Mouse (Mus musculus): Measurements from ENCODE around the gene Shisa4.

Shisa4 gene

GRCm38 (mm10) chr1:135366380-135366779 lies 8.7 kb downstream of the Shisa4 start:
- DNase-seq (ENCODE audit: low read depth): no peak

DNA sequence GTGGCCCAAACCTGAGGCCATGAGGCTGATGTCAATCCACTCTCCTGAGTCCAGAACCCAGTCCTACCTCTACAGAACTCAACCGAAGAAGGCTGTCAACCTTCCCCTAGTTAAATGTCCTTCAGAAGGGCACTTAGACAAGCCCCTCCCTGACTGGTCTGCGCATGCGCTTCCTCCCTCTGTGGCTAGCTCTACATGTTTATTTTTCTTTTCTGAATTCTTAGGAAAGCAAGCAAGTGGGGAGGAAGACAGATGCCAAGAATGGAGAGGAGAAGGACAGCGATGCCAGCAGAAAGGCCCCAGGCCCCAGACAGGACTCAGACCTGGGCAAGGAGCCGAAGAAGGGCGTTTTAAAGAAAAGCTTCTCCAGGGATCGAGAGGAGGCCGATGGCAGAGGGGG lies 11.6 kb downstream of the Shisa4 start:
- no peak for DNase-seq (ENCODE audit: low read depth)

- no peak for DNase-seq (ENCODE audit: low read depth)
Observed at GRCm38 (mm10) chr1:135362115-135362514, 12.9 kb downstream of the Shisa4 start.

- DNase-seq (ENCODE audit: low read depth): no peak
Observed at GRCm38 (mm10) chr1:135361491-135361890, 13.5 kb downstream of the Shisa4 start.

DNA sequence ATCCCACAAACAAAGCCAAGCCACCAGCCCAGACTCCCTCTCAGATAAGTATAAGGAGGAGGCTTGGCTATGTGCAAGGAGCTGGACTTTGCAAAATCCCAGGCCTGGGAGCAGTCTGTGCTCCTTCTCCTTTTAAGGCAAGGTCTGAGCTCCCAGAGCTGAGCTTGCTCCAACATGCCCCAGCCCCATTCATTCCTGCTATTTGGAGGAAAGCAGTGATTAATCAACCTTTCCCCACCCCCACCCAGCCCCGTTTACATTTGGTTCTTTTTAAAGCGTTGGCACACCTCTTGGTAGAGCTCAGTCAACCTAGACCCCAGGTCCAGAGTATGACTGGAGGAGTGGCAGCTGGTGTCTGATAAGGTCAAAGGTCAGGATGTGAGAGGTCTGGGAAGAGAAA lies 16.0 kb downstream of the Shisa4 start:
- DNase-seq (ENCODE audit: low read depth): no peak

DNA sequence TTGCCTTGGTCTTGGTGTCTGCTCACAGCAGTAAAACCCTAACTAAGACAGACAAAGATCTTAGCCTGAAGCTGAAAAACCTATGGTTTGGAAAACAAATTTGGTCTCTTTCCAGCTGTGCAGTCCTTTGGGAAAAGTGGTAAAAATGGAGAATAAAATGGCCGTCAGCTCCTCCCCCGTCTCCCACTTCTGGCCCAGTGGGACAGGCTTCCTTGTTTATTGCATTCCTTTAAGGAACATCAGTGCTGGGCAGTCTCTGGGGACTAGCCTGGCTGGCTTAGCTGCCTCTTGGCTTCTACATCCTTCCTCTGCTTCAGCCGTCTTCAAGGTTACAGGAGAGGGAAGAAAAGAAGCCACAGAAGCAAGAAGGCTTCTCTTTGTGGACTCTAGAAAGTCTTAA lies 23.1 kb downstream of the Shisa4 start:
- no peak for DNase-seq (ENCODE audit: low read depth)

GRCm38 (mm10) chr1:135347498-135348169 lies 27.4 kb downstream of the Shisa4 start:
- DNase-seq (ENCODE audit: low read depth): no peak

DNA sequence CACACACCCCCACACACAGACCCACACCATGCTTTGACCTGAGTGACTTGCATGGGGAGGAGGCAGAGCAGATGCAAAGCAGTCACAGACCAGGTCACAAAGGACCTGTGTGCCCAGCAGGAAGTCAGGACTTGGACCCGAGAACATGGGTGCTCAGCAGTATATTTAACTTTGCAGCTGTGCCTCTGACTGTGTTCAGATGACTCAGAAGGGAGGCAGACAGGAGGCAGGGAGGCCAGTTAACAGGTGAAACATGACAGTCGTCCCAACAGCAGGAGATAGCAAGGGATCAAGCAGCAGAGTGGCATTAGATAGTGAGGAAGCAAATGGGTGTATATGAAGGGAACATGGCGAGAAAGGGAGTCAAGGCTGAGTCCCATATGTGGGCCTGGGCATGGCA lies 28.1 kb downstream of the Shisa4 start:
- no peak for DNase-seq (ENCODE audit: low read depth)

- no peak for DNase-seq (ENCODE audit: low read depth)
Observed at GRCm38 (mm10) chr1:135344026-135344425, 31.0 kb downstream of the Shisa4 start.

DNA sequence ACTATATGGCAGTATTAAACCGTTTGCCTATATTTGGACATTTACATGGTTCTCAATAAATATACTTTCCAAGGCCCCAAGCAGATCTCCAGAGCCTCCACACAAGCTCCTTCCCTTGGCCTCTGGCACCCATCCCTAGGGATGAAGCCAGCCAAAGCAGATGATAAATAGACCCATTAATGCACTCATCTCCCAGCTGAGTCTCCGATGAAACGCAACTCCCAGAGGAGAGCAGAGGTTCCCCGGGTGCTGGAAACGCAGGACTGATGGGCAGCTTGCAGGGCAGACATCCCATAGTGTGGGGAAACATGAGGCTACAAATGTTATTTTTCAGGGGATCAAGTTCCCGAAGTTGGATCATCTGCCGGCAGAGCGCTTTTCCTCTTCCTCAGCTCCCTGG lies 33.1 kb downstream of the Shisa4 start:
- DNase-seq (ENCODE audit: low read depth): no peak

DNA sequence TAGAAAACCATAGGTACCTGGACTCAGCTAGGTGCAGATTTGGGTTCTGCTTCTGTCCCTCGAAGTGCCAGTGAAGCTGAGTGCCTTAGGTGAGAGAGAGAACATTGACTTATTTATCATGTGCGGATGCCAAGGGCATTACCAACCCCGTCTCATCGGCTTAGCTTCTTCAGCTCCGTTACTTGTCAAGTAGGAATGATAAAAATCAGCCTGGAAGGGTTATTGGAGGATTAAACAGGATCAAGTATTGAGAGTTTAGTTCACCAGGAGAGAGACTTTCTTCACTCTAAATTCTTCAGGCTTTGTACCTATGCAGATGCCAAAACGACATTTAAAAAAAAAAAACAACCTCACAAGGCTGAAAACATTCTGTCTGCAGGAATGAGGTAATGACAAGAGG lies 44.5 kb downstream of the Shisa4 start:
- no peak for DNase-seq (ENCODE audit: low read depth)

DNA sequence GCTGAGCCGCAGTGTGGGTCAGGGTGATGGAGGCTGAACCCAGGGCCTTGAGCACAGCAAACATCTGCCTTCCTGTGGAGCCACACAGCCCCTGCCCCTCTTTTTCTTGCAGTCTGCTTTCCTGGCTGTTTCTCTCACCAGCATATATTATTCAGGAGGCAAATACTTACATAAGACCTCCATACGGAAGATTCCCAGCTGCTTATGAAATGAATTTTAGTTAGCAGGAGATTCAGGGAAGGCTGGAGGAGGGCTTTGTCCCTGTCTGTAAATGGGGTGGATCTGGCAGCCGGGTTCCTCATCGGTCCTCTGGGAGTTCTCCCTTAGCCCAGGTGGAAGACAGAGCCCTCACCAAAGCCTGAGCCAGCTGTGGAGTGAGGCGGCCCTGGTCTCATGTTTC lies 46.7 kb downstream of the Shisa4 start:
- no peak for DNase-seq (ENCODE audit: low read depth)

GRCm38 (mm10) chr1:135325934-135326333 lies 49.1 kb downstream of the Shisa4 start:
- DNase-seq (ENCODE audit: low read depth): no peak

DNA sequence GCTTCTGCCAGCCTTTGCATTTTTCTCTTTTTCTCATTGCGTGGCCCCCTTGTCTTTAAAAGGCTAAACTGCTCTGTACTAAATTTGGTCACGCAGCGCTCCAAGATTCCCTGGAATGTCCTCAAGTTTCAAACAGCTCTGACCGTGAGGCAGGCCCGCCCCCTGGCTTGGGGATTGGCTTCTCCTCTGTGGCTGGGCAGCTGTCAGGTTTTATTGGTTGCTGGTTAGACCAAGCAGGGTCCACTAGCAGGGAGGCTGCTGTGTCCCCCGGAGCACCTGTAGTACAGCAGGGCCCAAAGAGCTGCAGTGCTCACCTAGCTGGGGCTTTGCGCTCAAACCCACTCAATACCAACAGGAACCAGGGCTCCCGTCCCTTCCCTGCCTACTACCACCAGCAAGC lies 50.5 kb downstream of the Shisa4 start, which contains the start of gene Lmod1:
TSS of gene Lmod1 (plus strand) at position 237 of the 400 bp plus-strand sequence.
- DNase-seq (ENCODE audit: low read depth): no peak

DNA sequence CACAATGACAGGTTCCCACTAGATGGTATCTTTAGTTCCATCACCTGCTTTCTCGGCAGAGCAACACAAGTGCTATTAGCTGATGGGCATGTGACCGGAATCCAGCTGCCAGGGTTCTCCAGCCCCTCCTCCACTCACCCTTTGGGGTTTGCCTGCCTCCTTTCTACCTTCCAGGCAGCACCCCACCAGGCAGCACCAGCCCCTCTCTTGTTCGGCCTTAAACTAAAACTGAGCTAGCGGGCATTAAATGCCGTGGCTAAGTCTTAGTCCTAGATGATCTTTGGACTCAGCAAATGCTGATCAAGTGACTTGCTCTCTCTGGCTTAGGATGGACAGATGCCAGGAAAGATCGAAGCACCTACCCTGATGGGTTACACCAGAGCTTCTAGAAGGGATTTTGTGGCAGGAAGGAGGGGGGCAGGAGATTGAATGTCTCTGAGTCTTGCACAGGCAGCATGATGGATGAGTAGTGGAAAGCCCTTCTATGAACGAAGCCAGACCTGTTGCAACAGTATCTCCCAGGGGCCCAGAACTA lies 51.6 kb downstream of the Shisa4 start:
- no peak for DNase-seq (ENCODE audit: low read depth)
